Mouse (Mus musculus) lung, adult 2 months (tissue): Measurements from ENCODE around the gene Krt80. TPM values are rescaled to one million over a fixed set of nuclear protein-coding genes. Genes with fewer than 3 reads are reported as not detected.

Experiments
- DNase-seq: peaks from one replicate; pipeline ENCODE4 v3.0.0; 2022
- H3K4me1 ChIP-seq: fragments of 200-500 bp; 2 replicates; pipeline ENCODE4 v1.6.1; 2011; ENCODE audit warnings: low read length; ENCODE audit not compliant: control insufficient read depth, insufficient read depth
- H3K4me3 ChIP-seq: fragments of 200-500 bp; replicated peaks from 2 replicates; pipeline ENCODE3; 2011; ENCODE audit warnings: low read depth, mild to moderate bottlenecking, control low read depth, low read length; ENCODE audit errors: extremely low read depth
- CTCF ChIP-seq: fragments of 200-500 bp; IDR thresholded peaks from 2 replicates; pipeline ENCODE4 v1.5.1; 2011; ENCODE audit warnings: mild to moderate bottlenecking, low read length, control low read depth; ENCODE audit not compliant: insufficient read depth
- POLR2A ChIP-seq: fragments of 200-500 bp; IDR thresholded peaks from 2 replicates; pipeline ENCODE4 v1.6.1; 2011; ENCODE audit warnings: low read depth, mild to moderate bottlenecking, control low read depth, low read length, borderline replicate concordance; ENCODE audit errors: extremely low read depth
- WGBS: fragments of 180-500 bp; shearing (Covaris S2); methylation state at CpG from one replicate; pipeline ENCODE4 v1.1.7; 2018; 5-methylcytosine and 5-hydroxymethylcytosine counted together
- polyA plus RNA-seq: library from polyadenylated mRNA; depleted of rRNA; stranded (reverse); fragments of >200 nt; gene quantifications from 2 replicates; pipeline ENCODE4 v1.2.3, GENCODE M21; 2012

Krt80 gene
- polyA plus RNA-seq, 1 experiment = 155 TPM

DNA sequence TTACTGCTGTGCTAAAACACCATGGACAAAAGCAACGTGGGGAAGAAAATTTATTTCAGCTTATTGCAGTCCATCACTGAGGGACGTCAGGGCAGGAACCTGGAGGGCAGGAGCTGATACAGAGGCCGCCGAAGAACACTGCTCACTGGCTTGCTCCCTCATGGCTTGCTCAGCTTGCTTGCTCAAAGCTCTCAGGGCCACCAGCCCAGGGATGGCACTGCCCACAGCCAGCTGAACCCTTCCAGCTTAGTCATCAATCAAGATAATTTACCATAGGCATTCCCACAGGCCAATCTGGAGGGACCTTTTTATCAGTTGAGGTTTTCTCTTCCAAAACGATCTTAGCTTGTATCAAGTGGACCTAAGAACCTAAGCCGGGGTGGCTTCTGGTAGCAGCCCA, 58.0 kb downstream of the Krt80 start:
- no peak overlapping the region for H3K4me3 ChIP-seq
- DNase-seq = no peak
- 73% methylated on average over 6 of the region's 6 CpGs for WGBS
- no peak for TF ChIP-seq POLR2A
- no peak for TF ChIP-seq CTCF
- no peaks in the 10 kb centered on the region for H3K4me1 ChIP-seq

DNA sequence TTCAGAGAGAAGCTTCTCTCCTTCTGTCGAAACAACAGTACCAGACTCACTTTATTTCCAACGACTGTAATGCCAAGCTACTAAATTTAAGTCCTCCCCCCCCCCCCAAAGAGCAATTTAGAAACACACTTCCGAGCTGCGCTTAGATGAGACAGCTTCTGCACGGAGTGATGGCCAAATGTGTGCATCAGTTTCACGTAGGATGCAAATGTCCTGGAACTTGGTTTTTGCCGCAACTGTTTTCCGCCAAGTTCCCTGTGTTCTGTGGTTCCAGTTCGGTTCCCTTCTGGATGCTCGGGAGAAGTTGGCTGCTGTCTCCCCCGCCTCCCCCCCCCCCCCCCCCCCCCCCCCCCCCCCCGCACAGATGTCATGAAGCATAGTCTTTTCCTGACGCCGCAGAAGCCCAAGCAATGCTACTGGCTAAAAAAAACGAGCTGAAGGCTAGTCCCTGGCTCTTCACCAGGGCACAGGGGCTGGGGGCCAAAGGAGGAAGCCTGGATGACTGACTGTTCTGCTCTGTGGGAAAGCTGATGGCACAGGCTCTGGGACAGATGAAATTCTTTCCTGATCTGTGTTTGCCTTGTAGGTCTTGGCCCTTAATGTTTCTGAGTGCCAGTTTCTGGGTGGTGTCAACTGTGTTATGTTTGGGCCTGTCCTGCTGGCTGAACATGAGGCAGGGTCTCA, 58.7 kb downstream of the Krt80 start:
- TF ChIP-seq CTCF (no peak), POLR2A (no peak)
- H3K4me1 ChIP-seq = no peaks in the 10 kb centered on the region
- no peak overlapping the region for H3K4me3 ChIP-seq
- DNase-seq = no peak
- 45% methylated on average over 13 of the region's 15 CpGs for WGBS

- TF ChIP-seq CTCF = no peak
- no peak for TF ChIP-seq POLR2A
- Histone ChIP-seq H3K4me3 (no peak overlapping the region), H3K4me1 (no peaks in the 10 kb centered on the region)
- 58% methylated on average over 5 of the region's 5 CpGs for WGBS
- no peak for DNase-seq
Measured at GRCm38 (mm10) chr15:101309493-101309892, 60.5 kb downstream of the Krt80 start.

DNA sequence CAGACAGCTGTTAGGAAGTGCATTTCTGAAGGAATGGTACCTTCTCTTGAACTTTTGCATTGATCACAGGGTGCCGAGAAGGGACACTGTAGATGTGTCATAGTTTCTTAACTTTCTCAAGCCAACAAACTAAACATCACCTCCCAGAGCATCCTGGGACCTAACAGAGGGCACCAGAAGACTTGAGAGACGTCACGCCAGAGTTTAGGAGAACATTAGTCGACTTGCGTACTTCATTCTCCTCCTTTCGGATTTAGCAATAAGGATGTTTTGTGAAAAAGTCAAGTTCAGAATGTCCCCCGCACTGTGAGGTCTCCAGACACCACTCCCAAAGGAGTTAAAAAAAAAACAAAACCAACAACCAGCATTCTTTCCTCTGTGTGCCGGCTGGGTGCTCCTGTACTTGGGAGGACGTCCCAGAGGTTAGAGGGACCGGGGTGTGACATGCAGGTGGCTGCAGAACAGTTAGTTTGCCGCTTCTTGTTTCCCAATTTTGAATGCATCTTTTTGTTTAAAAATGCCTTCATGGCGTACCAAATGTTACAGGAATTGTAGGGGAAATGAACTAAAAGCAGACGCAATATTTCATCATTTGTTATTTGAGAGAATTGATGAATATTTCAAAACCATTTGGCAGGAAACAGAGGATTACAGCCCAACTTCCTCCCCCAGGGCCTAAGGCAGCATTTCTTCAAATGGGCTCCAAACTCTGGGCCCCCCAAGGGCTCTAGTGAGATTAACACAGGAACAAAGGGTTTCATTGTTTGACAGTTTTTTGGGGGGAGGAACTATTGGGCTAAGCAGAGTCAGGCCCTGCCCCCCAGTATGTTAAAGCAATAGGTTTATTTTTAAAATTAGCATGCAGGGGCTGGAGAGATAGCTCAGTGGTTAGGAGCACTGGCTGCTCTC, 61.3 kb downstream of the Krt80 start:
- Histone ChIP-seq H3K4me1 (no peaks in the 10 kb centered on the region), H3K4me3 (no peak overlapping the region)
- no peak for DNase-seq
- no peak for TF ChIP-seq CTCF
- no peak for TF ChIP-seq POLR2A
- WGBS = 54% methylated on average over 13 of the region's 13 CpGs

DNA sequence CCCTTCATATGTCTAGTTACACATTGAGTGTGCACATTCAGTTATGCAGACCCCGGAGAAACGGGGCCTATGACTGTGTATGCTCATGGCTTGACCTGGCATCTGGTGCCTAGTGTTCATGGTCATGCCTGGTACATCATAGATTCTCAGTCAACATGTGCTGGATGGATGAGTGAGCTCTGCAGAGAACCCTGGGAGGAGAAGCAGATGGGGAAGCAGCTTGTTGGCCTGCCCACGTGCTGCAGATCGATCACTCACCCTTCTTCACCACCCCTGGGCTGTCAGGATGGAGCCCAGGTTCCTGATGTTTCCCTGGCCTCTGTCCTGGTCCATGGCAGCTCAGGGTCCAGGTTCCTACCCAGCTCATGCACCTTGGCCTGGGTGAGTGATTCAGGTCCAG, 63.5 kb downstream of the Krt80 start:
- no peak overlapping the region for H3K4me3 ChIP-seq
- TF ChIP-seq POLR2A (no peak), CTCF (no peak)
- no peak for DNase-seq
- no peaks in the 10 kb centered on the region for H3K4me1 ChIP-seq
- WGBS = 97% methylated on average over 4 of the region's 4 CpGs

GRCm38 (mm10) chr15:101303830-101304229, 66.1 kb downstream of the Krt80 start:
- WGBS = 78% methylated on average over 4 of the region's 4 CpGs
- Histone ChIP-seq H3K4me1 (peaks cover 8% of the 10 kb centered on the region), H3K4me3 (no peak overlapping the region)
- TF ChIP-seq POLR2A (no peak), CTCF (no peak)
- no peak for DNase-seq

GRCm38 (mm10) chr15:101302201-101302600, 67.8 kb downstream of the Krt80 start:
- Histone ChIP-seq H3K4me1 (peaks cover 8% of the 10 kb centered on the region), H3K4me3 (no peak overlapping the region)
- no peak for TF ChIP-seq POLR2A
- TF ChIP-seq CTCF = no peak
- DNase-seq = no peak
- 89% methylated on average over 3 of the region's 3 CpGs for WGBS

DNA sequence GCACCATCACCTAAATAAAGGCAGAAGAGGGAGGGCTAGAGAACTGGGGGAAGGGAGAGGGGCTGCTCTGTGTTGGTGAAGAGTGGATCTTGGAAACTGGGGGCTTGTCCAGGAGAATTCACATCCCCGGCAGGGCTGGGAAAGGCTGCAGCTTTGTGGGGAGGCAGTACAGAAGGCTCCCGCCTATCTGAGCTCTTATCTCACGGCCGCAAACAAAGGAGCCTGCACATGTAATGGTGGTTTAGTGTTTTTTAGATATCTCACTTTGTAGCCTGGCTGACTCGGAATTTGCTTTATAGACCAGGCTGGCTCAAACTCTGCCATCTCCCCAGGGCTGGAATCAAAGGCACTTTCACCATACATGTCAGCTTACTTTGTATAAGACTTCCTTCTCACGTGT, 69.8 kb downstream of the Krt80 start:
- H3K4me3 ChIP-seq = no peak overlapping the region
- TF ChIP-seq CTCF (no peak), POLR2A (no peak)
- peaks cover 8% of the 10 kb centered on the region for H3K4me1 ChIP-seq
- WGBS = 48% methylated on average over 6 of the region's 6 CpGs
- no peak for DNase-seq

DNA sequence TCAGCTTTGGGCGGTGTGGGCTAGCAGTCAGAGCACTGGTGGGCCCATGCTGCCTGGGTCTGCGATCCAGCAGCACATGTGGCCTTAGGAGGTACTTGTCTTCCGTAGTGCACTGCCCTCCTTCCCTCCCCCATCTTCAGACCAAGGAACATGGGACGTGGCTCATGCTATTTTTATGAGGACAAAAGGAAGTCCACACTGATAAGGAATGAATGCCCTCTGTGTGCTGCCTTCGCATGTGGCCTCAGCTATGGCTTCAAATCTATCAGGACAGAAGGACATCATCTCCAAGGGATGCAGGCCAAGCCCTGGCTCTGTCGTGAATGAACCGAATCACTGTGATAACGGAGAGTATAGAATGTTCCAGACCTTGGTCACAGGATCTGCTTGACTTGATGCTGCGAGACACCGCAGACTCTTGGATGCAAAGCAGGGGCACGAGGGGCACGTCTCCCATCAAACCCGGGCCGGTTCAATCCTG, 70.4 kb downstream of the Krt80 start:
- TF ChIP-seq CTCF = no peak
- no peak for TF ChIP-seq POLR2A
- DNase-seq = no peak
- WGBS = 60% methylated on average over 14 of the region's 14 CpGs

More for the DNA sequence above, 70.4 kb downstream of the Krt80 start:
- H3K4me3 ChIP-seq = no peak overlapping the region
- peaks cover 8% of the 10 kb centered on the region for H3K4me1 ChIP-seq
